Mouse (Mus musculus) bone marrow, adult 2 months (tissue): ENCODE measurements around the gene Eaf2.

Experiments
- CTCF ChIP-seq: fragments of 200-500 bp; IDR thresholded peaks from 2 replicates; pipeline ENCODE4 v1.5.1; 2011; ENCODE audit warnings: low read length, control low read depth; ENCODE audit not compliant: control insufficient read depth, insufficient read depth
- POLR2A ChIP-seq: fragments of 200-500 bp; IDR thresholded peaks from 2 replicates; pipeline ENCODE4 v1.6.1; 2011; ENCODE audit warnings: low read depth, mild to moderate bottlenecking, control low read depth, low read length, borderline replicate concordance; ENCODE audit not compliant: control insufficient read depth

DNA sequence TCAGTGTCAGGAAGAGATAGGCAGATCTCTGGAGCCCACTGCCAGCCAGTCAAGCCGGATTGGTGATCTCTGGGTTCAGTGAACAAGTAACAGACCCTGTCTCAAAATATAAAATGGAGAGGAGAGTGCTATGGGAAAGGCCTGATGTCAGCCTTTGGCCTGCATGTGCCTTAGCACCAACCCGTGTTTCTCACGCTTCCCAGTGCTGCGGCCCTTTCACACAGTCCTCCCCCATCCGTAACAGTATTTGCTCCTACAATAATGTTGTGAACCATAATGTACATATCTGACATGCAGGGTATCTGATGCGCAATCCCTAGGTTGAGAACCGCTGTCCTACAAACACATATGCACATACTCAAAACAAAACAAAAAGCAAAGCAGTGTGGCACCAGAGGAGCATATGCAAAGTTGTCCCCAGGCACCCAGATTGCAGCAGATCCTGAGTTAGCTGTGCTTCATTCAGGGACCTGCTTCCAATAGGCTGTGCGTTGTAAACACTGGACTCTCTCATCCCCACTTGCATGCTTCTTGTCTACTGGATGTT lies 46.3 kb upstream of the Eaf2 start:
- no peak for TF ChIP-seq POLR2A
- no peak for TF ChIP-seq CTCF
